Mouse (Mus musculus) layer of hippocampus, adult 9-10 months (tissue): ENCODE results near the gene Oxsm.

ENCODE experiments used
- DNase-seq: peaks from one replicate; pipeline ENCODE4 v3.0.0; 2022; ENCODE audit warnings: low spot score

The Oxsm gene

GRCm38 (mm10) chr14:16242193-16242815 lies 7.3 kb downstream of the Oxsm start:
- DNase-seq = no peak

GRCm38 (mm10) chr14:16236466-16236865 lies 13.1 kb downstream of the Oxsm start:
- DNase-seq = no peak

GRCm38 (mm10) chr14:16233515-16233914 lies 16.1 kb downstream of the Oxsm start:
- no peak for DNase-seq

GRCm38 (mm10) chr14:16230581-16230980 lies 19.0 kb downstream of the Oxsm start:
- DNase-seq = no peak

GRCm38 (mm10) chr14:16229395-16229794 lies 20.2 kb downstream of the Oxsm start:
- DNase-seq = no peak

- DNase-seq = no peak
These were observed 30.6 kb downstream of the Oxsm start for GRCm38 (mm10) chr14:16219015-16219414.

GRCm38 (mm10) chr14:16207722-16208121 lies 41.9 kb downstream of the Oxsm start:
- DNase-seq = no peak

GRCm38 (mm10) chr14:16201673-16202072 lies 47.9 kb downstream of the Oxsm start:
- DNase-seq = no peak

- DNase-seq = peak; percentile 52
These were observed 48.5 kb downstream of the Oxsm start for GRCm38 (mm10) chr14:16200969-16201638.

GRCm38 (mm10) chr14:16200220-16200912 lies 49.2 kb downstream of the Oxsm start:
- DNase-seq = no peak

- no peak for DNase-seq
These were observed 53.1 kb downstream of the Oxsm start for GRCm38 (mm10) chr14:16196518-16196917.

- DNase-seq = no peak
These were observed 54.1 kb downstream of the Oxsm start for GRCm38 (mm10) chr14:16195486-16195885.

- no peak for DNase-seq
These were observed 55.5 kb downstream of the Oxsm start for GRCm38 (mm10) chr14:16194125-16194524.

- DNase-seq = no peak
These were observed 60.5 kb downstream of the Oxsm start for GRCm38 (mm10) chr14:16189142-16189541.
